In genomic region chr4:120616199-120617025, GRCm38 (mm10) we compare ENCODE assay signal across 10 mouse cellular contexts. TPM values are rescaled to one million over a fixed set of nuclear protein-coding genes. Genes with fewer than 3 reads are reported as not detected.
DNase-seq lines count a peak whose midpoint lies in the region; TF ChIP-seq lines count a peak whose summit lies in the region.
"Had no signal": no experiment of that assay in that cellular context is flagged by ENCODE, and none has a peak within 500 bp of the region (broad histone marks: within the 10 kb centered on the region; RNA-seq: fewer than 3 reads in every experiment).

No protein-coding gene starts in this region.

- no peak overlapping the region for H3K9ac ChIP-seq in heart, adult 2 months (ENCODE audit: low read depth, low read length)
- H3K9ac ChIP-seq: limb, embryonic 13.5 days; neural tube, embryonic 13.5 days had no signal

- no peak overlapping the region for H3K4me3 ChIP-seq in heart, adult 2 months
- no peak overlapping the region for H3K4me3 ChIP-seq in thymus, adult 2 months (ENCODE audit: control insufficient read depth, insufficient read depth, low read length)
- H3K4me3 ChIP-seq: limb, embryonic 13.5 days; neural tube, embryonic 13.5 days had no signal

- WGBS in heart, adult 2 months = 61% methylated on average over 13 of the region's 13 CpGs
- 92% methylated on average over 13 of the region's 13 CpGs for WGBS in thymus, adult 2 months

- no peaks in the 10 kb centered on the region for H3K79me2 ChIP-seq in heart, adult 2 months (replicated peaks; ENCODE audit: control insufficient read depth, insufficient read depth, low read length)

- H3K4me1 ChIP-seq in heart, adult 2 months (ENCODE audit: control insufficient read depth, insufficient read depth, low read length) = peaks cover 13% of the 10 kb centered on the region
- H3K4me1 ChIP-seq in thymus, adult 2 months (replicated peaks; ENCODE audit: control insufficient read depth, insufficient read depth, low read length) = peaks cover 36% of the 10 kb centered on the region

- H3K36me3 ChIP-seq in heart, adult 2 months (ENCODE audit: control insufficient read depth, insufficient read depth, low read length) = no peaks in the 10 kb centered on the region
- H3K36me3 ChIP-seq in thymus, adult 2 months (ENCODE audit: control insufficient read depth, insufficient read depth, low read length) = no peaks in the 10 kb centered on the region
- H3K36me3 ChIP-seq: limb, embryonic 13.5 days; neural tube, embryonic 13.5 days had no signal

- TF ChIP-seq CTCF in heart, adult 2 months (IDR thresholded peaks at IDR 0.05) = no peak
- no peak for TF ChIP-seq CTCF in thymus, adult 2 months (IDR thresholded peaks at IDR 0.05; ENCODE audit: borderline replicate concordance, control insufficient read depth, extremely low read depth, insufficient read depth, low read length, poor library complexity)

- TF ChIP-seq EP300 in heart, adult 2 months (IDR thresholded peaks at IDR 0.05; ENCODE audit: insufficient read depth, low read depth, low read length) = 0 out of 2 replicates have a peak, but pooled peaks have one; percentile 21

- DNase-seq in heart, adult 2 months = peak; percentile 19 to 27
- no peak for DNase-seq in heart, postnatal 25 days (ENCODE audit: low spot score)
- DNase-seq in thymus, adult 2 months = peak; percentile 13
- no peak for DNase-seq in thymus, postnatal 10 days (ENCODE audit: low spot score in 2 of 2)
- peak; percentile 14 to 29 for DNase-seq in heart, postnatal 14 days
- DNase-seq in testis, postnatal 10 days (ENCODE audit: low spot score) = peak; percentile 57
- no peak for DNase-seq in embryo, embryonic 10.5 days (ENCODE audit: low spot score)
- DNase-seq in right cerebral cortex, postnatal 25 days = no peak

- peak overlapping the region; percentile 97 for H3K27ac ChIP-seq in heart, adult 2 months
- peak overlapping the region; percentile 93 for H3K27ac ChIP-seq in thymus, adult 2 months (ENCODE audit: control insufficient read depth, insufficient read depth, low read length)
- H3K27ac ChIP-seq: limb, embryonic 13.5 days; neural tube, embryonic 13.5 days had no signal

- H3K27me3 ChIP-seq in heart, adult 2 months (ENCODE audit: control insufficient read depth, insufficient read depth, low read length) = no peaks in the 10 kb centered on the region
- H3K27me3 ChIP-seq in thymus, adult 2 months (ENCODE audit: control insufficient read depth, insufficient read depth, low read length) = no peaks in the 10 kb centered on the region; the same call in 1 of the 2 replicates
- H3K27me3 ChIP-seq: limb, embryonic 13.5 days; neural tube, embryonic 13.5 days had no signal

- TF ChIP-seq POLR2A in heart, adult 2 months (IDR thresholded peaks at IDR 0.05; ENCODE audit: insufficient read depth, low read depth, low read length) = no peak
- TF ChIP-seq POLR2A in thymus, adult 2 months (IDR thresholded peaks at IDR 0.05; ENCODE audit: control insufficient read depth, extremely low read depth, insufficient read depth, low read length, poor library complexity) = no peak

- intact Hi-C loops in heart, adult 2 months (cut with DNase I) = no loop called here
- intact Hi-C loops in heart, postnatal 25 days (cut with DNase I) = no loop called here
- intact Hi-C loops in heart, postnatal 14 days (cut with DNase I) = loop anchor here (2.0 kb wide), 1 partner anchor 52 kb away; no protein-coding TSS in a partner anchor

RNA-seq across cellular contexts. Expression of gene Gm8439, which starts 27.9 kb away (rescaled TPM):
- total RNA-seq in heart, adult 2 months (2021) = not detected
- polyA plus RNA-seq in heart, adult 2 months (2012; rRNA removed) = not detected in 2 replicates
- not detected for total RNA-seq in heart, postnatal 25 days (2021)
- not detected in 2 replicates for polyA plus RNA-seq in thymus, adult 2 months (2012; rRNA removed)
- not detected for total RNA-seq in heart, postnatal 14 days (2021)
- polyA plus RNA-seq: limb, embryonic 13.5 days; neural tube, embryonic 13.5 days had no signal

RNA-seq across cellular contexts. Expression of gene Ctps, which starts 46.3 kb away (rescaled TPM):
- total RNA-seq in heart, adult 2 months (2021) = 10 to 100 TPM; 30.0 to 31.1 TPM
- polyA plus RNA-seq in heart, adult 2 months (2012; rRNA removed) = 12.5 and 23.9 TPM in 2 replicates
- total RNA-seq in heart, postnatal 25 days (2021) = 10 to 100 TPM; 34.0 to 34.2 TPM
- 13.8 and 14.7 TPM in 2 replicates for polyA plus RNA-seq in thymus, adult 2 months (2012; rRNA removed)
- total RNA-seq in heart, postnatal 14 days (2021) = 10 to 100 TPM; 30.3 to 36.1 TPM

RNA-seq across cellular contexts. Expression of gene Cited4, which starts 50.0 kb away (rescaled TPM):
- 10 to 100 TPM; 31.6 to 52.2 TPM for total RNA-seq in heart, adult 2 months (2021)
- 39.9 and 51.2 TPM in 2 replicates for polyA plus RNA-seq in heart, adult 2 months (2012; rRNA removed)
- total RNA-seq in heart, postnatal 25 days (2021) = 10 to 100 TPM; 46.4 to 61.3 TPM
- polyA plus RNA-seq in thymus, adult 2 months (2012; rRNA removed) = 6.5 and 9.2 TPM in 2 replicates
- 10 to 100 TPM; 57.5 to 61.8 TPM for total RNA-seq in heart, postnatal 14 days (2021)

Comparison
In these comparisons a context has a peak if more than half of its experiments do, and no peak if none do; other contexts are left out.
1. DNase-seq: peak in heart, adult 2 months (2 of 2), thymus, adult 2 months (single experiment), heart, postnatal 14 days (2 of 2) and testis, postnatal 10 days (single experiment); none in heart, postnatal 25 days (single experiment), thymus, postnatal 10 days (0 of 2), embryo, embryonic 10.5 days (single experiment) and right cerebral cortex, postnatal 25 days (single experiment).